Mouse (Mus musculus) cerebellum, postnatal 36 days (tissue): ENCODE results near the gene Nupr1l.
A peak's percentile ranks its signal among the peaks of the same experiment; 100 is the strongest.

ENCODE experiments used
- DNase-seq, 2 experiments: peaks; one replicate each; pipeline ENCODE4 v3.0.0; 2021 to 2022; ENCODE audit warnings: mixed read lengths in 2 of 2

Nupr1l gene

DNA sequence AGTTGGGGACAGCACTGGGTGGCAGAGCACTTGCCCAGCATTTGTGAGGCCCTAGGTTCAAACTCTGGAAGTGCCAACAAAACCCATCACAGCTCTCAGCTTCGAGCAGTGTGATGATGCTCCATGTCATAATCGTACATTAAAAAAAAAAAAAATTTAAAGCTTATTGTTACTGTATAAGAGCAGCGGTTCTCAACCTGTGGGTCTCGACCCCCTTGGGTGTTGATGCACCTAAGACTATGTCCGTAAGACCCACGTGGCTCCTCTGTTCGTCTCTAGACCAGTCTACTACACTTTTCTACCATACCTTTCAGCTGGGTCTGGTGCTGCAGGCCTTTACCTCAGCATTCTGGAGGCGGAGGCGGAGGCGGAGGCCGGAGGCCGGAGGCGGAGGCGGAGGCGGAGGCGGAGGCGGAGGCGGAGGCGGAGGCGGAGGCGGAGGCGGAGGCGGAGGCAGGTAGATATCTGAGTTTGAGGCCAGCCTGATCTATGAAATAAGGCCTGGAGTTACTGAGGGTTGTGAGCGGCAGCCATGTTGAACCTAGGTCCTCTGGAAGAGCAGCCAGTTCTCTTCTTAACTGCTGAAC is 9.8 kb downstream of the Nupr1l start:
- DNase-seq = no peak

DNA sequence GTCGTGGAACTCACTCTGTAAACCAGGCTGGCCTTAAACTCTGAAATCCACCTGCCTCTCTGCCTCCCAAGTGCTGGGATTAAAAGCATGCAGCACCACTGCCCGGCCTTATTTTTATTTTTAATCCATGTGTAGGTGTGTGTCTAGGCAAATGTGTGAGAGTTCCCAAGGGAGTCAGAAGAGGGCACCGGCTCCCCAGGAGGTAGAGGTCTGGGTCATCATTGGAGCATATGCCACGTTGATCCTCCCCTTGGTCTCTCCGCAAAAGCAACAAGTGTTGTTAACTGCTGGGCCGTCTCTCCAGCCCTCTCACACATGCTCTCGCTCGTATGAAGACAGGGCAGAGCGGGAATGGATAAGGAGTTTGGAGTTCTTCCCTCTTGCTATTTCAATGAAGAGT is 10.4 kb downstream of the Nupr1l start:
- DNase-seq = no peak

GRCm38 (mm10) chr5:129919320-129919719 is 11.0 kb downstream of the Nupr1l start:
- DNase-seq = no peak

GRCm38 (mm10) chr5:129921972-129922371 is 13.6 kb downstream of the Nupr1l start:
- DNase-seq = no peak

- DNase-seq = no peak
Measured at GRCm38 (mm10) chr5:129924820-129925452, 16.6 kb downstream of the Nupr1l start.

GRCm38 (mm10) chr5:129925933-129926332 is 17.6 kb downstream of the Nupr1l start:
- DNase-seq = no peak

- DNase-seq = no peak
Measured at GRCm38 (mm10) chr5:129929924-129930855, 21.9 kb downstream of the Nupr1l start.

- no peak for DNase-seq
Measured at GRCm38 (mm10) chr5:129936941-129937340, 28.6 kb downstream of the Nupr1l start.

DNA sequence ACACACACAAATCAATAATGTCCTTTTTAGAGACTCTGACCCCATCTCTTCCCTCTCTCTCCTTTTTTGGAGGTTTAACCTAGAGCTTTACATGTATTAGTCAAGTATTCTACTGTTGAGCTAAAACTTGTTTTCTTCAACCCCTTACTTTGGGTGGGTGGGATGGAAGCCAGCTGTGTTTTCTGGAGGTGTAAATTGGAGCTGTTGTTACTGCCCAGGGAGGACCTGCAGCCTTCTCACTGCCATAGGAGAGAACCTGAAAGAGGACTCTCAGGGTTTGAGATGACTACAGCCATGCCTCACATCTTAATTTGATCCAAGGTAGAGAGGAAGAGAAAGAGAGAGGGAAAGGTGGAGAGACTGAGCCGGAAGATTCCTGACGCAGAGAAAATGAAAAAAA is 31.9 kb downstream of the Nupr1l start:
- DNase-seq = no peak

DNA sequence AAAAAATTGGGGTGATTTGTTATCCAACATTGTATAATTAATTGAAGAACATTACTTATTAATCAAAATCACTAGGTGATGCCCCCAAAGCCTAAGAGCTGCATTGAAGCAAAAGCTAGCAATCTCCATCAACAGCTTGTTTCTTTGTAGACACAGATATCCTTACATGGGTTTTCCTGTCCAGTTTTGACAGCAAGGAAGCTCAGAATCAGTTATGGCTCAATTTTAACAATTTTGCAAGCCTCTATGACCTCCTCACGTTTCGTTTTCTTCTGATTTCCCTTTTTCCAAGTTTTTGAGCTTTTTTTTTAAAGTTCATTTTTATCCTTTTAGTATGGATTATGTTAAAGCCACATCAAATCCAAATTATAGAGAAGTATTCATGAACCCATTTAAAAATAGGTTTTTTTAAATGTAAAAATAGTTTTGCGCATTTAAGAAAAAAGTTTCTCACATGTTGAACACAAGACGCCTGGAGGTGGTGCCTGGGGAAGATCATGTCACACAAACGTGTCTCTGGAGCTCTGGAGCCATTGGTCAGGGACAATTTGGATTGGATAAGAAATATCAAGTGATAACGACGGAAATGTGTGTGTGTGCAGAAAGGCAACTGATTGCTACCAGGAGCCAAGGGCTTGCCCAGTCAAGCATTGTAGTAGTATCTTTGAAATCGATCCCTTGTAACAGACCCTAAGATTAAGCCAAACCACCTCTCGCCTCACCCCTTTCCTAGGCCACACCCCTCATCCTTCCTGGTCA is 32.6 kb downstream of the Nupr1l start:
- no peak for DNase-seq

DNA sequence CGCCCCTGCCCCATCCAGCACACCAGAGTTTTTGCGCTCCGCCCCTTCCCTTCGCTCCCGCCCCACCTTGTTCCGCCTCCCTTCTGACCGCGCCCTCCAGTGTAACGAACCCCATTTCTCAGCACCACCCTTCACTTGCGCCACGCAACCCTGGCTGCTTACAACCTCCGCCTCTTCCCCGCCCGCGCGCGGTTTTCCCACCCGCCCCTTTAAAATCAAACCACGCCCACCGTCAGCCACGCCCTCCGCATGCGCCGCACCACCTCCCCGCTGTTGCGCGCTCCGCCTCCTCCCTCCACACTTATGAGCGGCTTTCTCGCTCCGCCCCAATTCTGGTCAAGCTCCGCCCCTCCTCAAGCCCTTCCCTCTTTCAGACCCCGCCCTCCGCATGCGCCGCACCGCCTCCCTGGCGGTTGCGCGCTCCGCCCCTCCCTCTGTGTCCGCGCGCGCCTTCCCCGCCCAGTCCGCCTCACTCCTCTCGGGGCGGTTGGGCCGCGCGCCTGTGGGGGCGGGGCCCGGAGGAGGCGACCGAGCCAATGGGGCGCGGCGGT is 33.2 kb downstream of the Nupr1l start, which contains the start of gene Vkorc1l1:
Gene Vkorc1l1, plus strand, starts transcription at position 476 of the 551 bp plus-strand sequence.
- peak; percentile 97 to 99 for DNase-seq

GRCm38 (mm10) chr5:129942073-129942939 is 34.0 kb downstream of the Nupr1l start:
- DNase-seq = peak; percentile 24 to 40

- no peak for DNase-seq
Measured at GRCm38 (mm10) chr5:129943402-129943801, 35.1 kb downstream of the Nupr1l start.

- DNase-seq = no peak
Measured at GRCm38 (mm10) chr5:129947528-129948033, 39.2 kb downstream of the Nupr1l start.

GRCm38 (mm10) chr5:129952143-129952542 is 43.8 kb downstream of the Nupr1l start:
- no peak for DNase-seq

DNA sequence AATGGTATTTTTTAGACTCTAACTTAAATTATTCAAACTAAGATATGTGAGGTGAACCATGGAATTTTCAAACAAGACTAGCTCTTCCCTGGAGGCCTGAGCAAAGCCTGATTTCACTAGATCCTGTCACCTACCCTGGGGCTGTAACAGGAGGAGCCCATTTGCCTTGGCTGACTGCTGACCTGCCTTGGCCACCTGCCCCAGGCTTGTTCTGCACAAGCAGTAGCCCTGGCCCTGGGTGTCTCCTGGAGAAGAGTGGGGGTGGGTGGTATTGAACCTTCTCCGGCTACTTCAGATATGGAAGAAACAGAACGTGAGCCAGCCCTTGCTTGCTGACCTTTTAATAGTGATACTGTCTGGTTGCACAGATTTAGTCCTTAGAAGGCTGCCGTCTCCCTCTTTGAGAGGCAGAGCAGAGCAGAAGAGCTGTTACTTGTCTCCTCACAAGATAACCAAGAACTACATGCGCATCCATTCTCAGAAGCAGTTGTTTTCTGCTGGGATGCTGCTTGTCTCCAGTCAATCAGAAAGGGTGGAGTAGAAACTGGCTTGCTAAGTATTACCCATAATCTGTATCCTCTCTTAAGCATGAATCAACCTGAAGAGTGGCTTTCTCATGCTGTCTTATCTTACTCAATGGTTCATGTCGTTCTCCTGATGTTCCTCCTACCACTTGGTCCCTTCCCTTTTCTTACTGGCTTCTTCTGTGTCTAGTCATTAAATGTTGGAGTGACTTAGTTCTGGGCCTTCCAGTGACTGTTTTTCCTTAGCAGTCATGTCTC is 46.3 kb downstream of the Nupr1l start:
- DNase-seq = peak; percentile 46 to 51

- DNase-seq = no peak
Measured at GRCm38 (mm10) chr5:129955792-129956191, 47.5 kb downstream of the Nupr1l start.

DNA sequence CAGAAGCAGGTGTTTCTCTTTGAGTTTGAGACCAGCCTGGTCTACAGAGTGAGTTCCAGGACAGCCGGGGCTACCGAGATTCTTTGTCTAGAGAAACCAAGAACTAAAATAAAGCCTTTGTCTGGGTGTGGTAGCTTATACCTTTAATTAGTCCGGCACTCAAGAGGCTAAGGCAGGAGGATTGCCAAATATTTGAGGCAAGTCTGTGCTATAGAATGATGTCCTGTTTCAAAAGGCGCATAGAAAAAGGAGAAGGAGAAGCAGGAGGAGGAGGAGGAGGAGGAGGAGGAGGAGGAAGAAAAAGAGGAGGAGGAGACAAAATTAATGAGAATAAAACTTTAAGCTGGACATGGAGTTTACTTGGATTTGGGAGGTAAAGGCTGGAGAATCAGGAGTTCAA is 54.9 kb downstream of the Nupr1l start:
- DNase-seq = no peak
